Mouse (Mus musculus) kidney, postnatal 0 days (tissue): ENCODE results near the gene Ksr1. TPM values are rescaled to one million over a fixed set of nuclear protein-coding genes. Genes with fewer than 3 reads are reported as not detected.

Experiments
- ATAC-seq: fragments of 200-750 bp; cut with Nextera tagmentation; replicated peaks from 2 replicates; pipeline ENCODE4 v1.8.0; 2017; ENCODE audit warnings: low read depth, moderate number of reproducible peaks, moderate TSS enrichment, moderate library complexity; ENCODE audit not compliant: low FRiP score
- DNase-seq: peaks from one replicate; pipeline ENCODE4 v3.0.0-alpha.2; 2016; ENCODE audit warnings: low spot score
- H3K27ac ChIP-seq: fragments of 300-500 bp; sonication (generic); 2 replicates; pipeline ENCODE4 v1.5.1; 2014; ENCODE audit warnings: mild to moderate bottlenecking
- H3K27me3 ChIP-seq: fragments of 300-500 bp; sonication (generic); 2 replicates; pipeline ENCODE4 v1.6.1; 2014; ENCODE audit warnings: low read length, mixed read lengths; ENCODE audit not compliant: insufficient read depth
- H3K36me3 ChIP-seq: fragments of 300-500 bp; sonication (generic); 2 replicates; pipeline ENCODE4 v1.6.1; 2014; ENCODE audit warnings: low read length, mixed read lengths; ENCODE audit not compliant: insufficient read depth
- H3K4me1 ChIP-seq: fragments of 300-500 bp; sonication (generic); replicated peaks from 2 replicates; pipeline ENCODE4 v1.6.1; 2014; ENCODE audit warnings: antibody characterized with exemption, low read length, mixed read lengths; ENCODE audit not compliant: insufficient read depth
- H3K4me2 ChIP-seq: fragments of 300-500 bp; sonication (generic); 2 replicates; pipeline ENCODE4 v1.6.1; 2014; ENCODE audit warnings: mild to moderate bottlenecking, low read length, moderate library complexity, mixed read lengths
- H3K4me3 ChIP-seq: fragments of 300-500 bp; sonication (generic); replicated peaks from 2 replicates; pipeline ENCODE4 v1.5.1; 2014; ENCODE audit warnings: low read depth, low read length
- H3K9ac ChIP-seq: fragments of 300-500 bp; sonication (generic); 2 replicates; pipeline ENCODE4 v1.6.1; 2014; ENCODE audit warnings: low read depth, low read length
- H3K9me3 ChIP-seq: fragments of 300-500 bp; sonication (generic); replicated peaks from 2 replicates; pipeline ENCODE4 v1.6.1; 2016; ENCODE audit warnings: low read length, inconsistent platforms, mixed read lengths
- CTCF ChIP-seq: IDR thresholded peaks from 2 replicates; pipeline ENCODE4 v1.5.1; 2016; ENCODE audit warnings: antibody characterized with exemption, low read depth, mild to moderate bottlenecking, moderate library complexity
- WGBS: fragments of 180-500 bp; shearing (Covaris S2); extraction: QIAGEN DNeasy Blood & Tissue Kit; methylation state at CpG from one replicate; pipeline ENCODE4 v1.1.7; 2014; 5-methylcytosine and 5-hydroxymethylcytosine counted together
- polyA plus RNA-seq: library from polyadenylated mRNA; unstranded; fragments of >200 nt; fragmentation: Nextera tagmentation; extraction: Ambion mirVana; gene quantifications from 2 replicates; pipeline ENCODE4 v1.2.1, GENCODE M21; 2015

Ksr1 gene
- polyA plus RNA-seq, 1 experiment from 2014 or later: 1.8 TPM

GRCm38 (mm10) chr11:79064311-79064710, 81.9 kb downstream of the Ksr1 start:
- 62% methylated on average over 8 of the region's 8 CpGs for whole genome bisulfite sequencing
- Histone ChIP-seq H3K9ac (no peak overlapping the region), H3K4me1 (peaks cover 26% of the 10 kb centered on the region), H3K27ac (no peak overlapping the region), H3K4me2 (no peak overlapping the region), H3K27me3 (no peaks in the 10 kb centered on the region), H3K36me3 (no peaks in the 10 kb centered on the region), H3K9me3 (no peaks in the 10 kb centered on the region), H3K4me3 (no peak overlapping the region)
- TF ChIP-seq CTCF: no peak
- DNase-seq: no peak
- ATAC-seq: no peak

- no peak for DNase-seq
Measured at GRCm38 (mm10) chr11:79063616-79064015, 82.6 kb downstream of the Ksr1 start.

DNA sequence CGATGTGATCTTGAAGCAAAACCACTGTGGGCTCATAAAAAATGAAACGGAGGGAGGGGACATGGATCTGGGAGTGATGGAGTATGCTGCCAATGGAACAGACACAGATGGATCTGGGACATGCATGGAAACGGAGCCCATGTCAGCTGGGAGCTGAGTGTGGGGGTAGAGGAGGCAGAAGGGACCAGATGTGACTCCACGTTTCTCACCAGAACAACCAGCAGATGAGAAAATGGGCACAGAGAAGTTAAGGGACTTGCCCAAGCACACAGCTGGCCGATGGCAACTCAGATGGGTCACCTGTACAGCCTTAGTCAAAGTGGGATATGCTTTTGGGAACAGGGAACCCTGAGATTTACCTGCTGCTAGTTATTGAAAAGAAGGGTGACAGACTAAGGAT, 83.3 kb downstream of the Ksr1 start:
- DNase-seq: no peak
- 80% methylated on average over 5 of the region's 5 CpGs for WGBS
- no peak overlapping the region for H3K4me3 ChIP-seq
- H3K4me2 ChIP-seq: no peak overlapping the region
- no peaks in the 10 kb centered on the region for H3K27me3 ChIP-seq
- H3K27ac ChIP-seq: no peak overlapping the region
- TF ChIP-seq CTCF: no peak
- H3K9ac ChIP-seq: no peak overlapping the region
- peaks cover 26% of the 10 kb centered on the region for H3K4me1 ChIP-seq
- ATAC-seq: no peak
- H3K9me3 ChIP-seq: no peaks in the 10 kb centered on the region
- no peaks in the 10 kb centered on the region for H3K36me3 ChIP-seq

More at GRCm38 (mm10) chr11:79063616-79064015, 82.6 kb downstream of the Ksr1 start:
- H3K9me3 ChIP-seq: no peaks in the 10 kb centered on the region
- H3K9ac ChIP-seq: no peak overlapping the region
- no peak overlapping the region for H3K27ac ChIP-seq
- no peak for ATAC-seq
- TF ChIP-seq CTCF: no peak
- no peak overlapping the region for H3K4me3 ChIP-seq
- no peak overlapping the region for H3K4me2 ChIP-seq
- WGBS: 83% methylated on average over 7 of the region's 7 CpGs
- no peaks in the 10 kb centered on the region for H3K27me3 ChIP-seq
- no peaks in the 10 kb centered on the region for H3K36me3 ChIP-seq
- H3K4me1 ChIP-seq: peaks cover 26% of the 10 kb centered on the region

DNA sequence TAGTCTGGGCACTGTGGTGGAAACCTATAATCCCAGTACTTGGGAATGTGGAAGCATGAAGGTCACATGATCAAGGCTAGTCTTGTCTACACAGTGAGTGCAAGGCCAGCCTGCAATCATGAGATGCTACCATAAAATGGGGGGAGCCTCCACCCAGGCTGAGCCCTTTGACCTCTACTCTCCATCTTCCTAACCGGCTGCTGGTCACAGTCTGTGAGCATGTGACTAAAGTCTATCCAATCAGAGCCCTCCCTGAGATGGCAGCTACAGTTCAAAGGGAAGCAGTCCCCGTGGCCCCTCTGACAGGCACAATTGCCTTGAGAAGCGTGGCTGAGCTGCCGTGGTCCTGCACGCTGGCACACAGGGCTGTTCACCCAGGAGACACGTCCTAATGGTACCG, 84.4 kb downstream of the Ksr1 start:
- H3K9ac ChIP-seq: no peak overlapping the region
- no peak overlapping the region for H3K4me3 ChIP-seq
- no peaks in the 10 kb centered on the region for H3K9me3 ChIP-seq
- H3K4me1 ChIP-seq: peaks cover 31% of the 10 kb centered on the region
- no peak for ATAC-seq
- H3K27me3 ChIP-seq: no peaks in the 10 kb centered on the region
- no peak overlapping the region for H3K27ac ChIP-seq
- no peaks in the 10 kb centered on the region for H3K36me3 ChIP-seq
- WGBS: 40% methylated on average over 7 of the region's 7 CpGs
- H3K4me2 ChIP-seq: no peak overlapping the region
- DNase-seq: no peak
- no peak for TF ChIP-seq CTCF

DNA sequence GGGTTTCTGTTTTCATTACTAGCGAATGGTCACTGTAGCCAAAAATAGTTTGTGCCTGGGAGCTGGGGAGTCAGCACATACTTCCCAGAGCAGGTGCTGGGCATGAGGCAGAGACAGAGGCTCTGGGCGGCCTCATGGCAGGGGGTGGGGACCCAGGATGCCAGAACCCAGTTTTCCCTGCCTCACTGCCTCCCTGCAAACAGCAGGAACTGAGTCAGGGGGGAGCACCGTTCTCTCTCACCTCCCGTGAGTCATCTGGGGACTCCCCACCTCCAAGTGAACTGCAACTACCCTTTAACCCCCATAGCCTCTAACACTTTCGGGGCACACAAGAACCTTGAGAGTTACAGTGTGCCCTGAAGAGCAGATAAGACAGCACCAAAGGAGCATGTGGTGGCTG, 86.4 kb downstream of the Ksr1 start:
- no peak for TF ChIP-seq CTCF
- Histone ChIP-seq H3K4me1 (peaks cover 28% of the 10 kb centered on the region), H3K27me3 (no peaks in the 10 kb centered on the region), H3K9me3 (no peaks in the 10 kb centered on the region), H3K27ac (no peak overlapping the region), H3K4me2 (no peak overlapping the region), H3K4me3 (no peak overlapping the region), H3K36me3 (no peaks in the 10 kb centered on the region), H3K9ac (no peak overlapping the region)
- ATAC-seq (no peak), DNase-seq (no peak)
- 52% methylated on average over 5 of the region's 5 CpGs for WGBS

DNA sequence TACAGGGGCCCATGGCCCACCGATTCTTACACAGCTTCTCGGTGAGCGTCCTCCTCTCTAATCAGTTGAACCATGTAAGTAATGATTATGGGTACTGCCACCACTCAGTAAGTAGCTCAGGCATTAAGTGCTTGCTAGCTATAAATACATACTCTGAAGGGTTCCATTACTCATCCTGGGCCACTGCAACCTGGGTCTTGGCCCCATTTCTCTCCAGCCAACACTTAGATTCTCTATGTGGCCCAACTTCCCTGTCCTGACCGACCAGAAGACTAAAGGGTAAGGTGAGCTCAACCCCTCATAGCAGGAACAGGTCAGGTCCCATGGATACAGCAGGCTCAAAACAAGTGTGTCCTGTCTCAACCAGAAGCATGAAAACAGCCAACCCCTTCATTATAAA, 87.1 kb downstream of the Ksr1 start:
- Histone ChIP-seq H3K27me3 (no peaks in the 10 kb centered on the region), H3K4me3 (no peak overlapping the region), H3K4me2 (no peak overlapping the region), H3K9ac (no peak overlapping the region), H3K36me3 (no peaks in the 10 kb centered on the region), H3K4me1 (peaks cover 29% of the 10 kb centered on the region), H3K9me3 (no peaks in the 10 kb centered on the region), H3K27ac (no peak overlapping the region; the same call in 1 of the 2 replicates)
- TF ChIP-seq CTCF: no peak
- ATAC-seq (no peak), DNase-seq (no peak)
- 91% methylated on average over 4 of the region's 4 CpGs for WGBS

GRCm38 (mm10) chr11:79058610-79059009, 87.6 kb downstream of the Ksr1 start:
- Histone ChIP-seq H3K27ac (no peak overlapping the region), H3K9ac (no peak overlapping the region), H3K9me3 (no peaks in the 10 kb centered on the region), H3K4me2 (no peak overlapping the region), H3K4me3 (no peak overlapping the region), H3K36me3 (no peaks in the 10 kb centered on the region), H3K4me1 (peaks cover 29% of the 10 kb centered on the region), H3K27me3 (no peaks in the 10 kb centered on the region)
- WGBS: 73% methylated on average over 6 of the region's 6 CpGs
- no peak for DNase-seq
- no peak for ATAC-seq
- TF ChIP-seq CTCF: no peak
